Mouse (Mus musculus) intestine, embryonic 16.5 days (tissue): ENCODE measurements around the gene Ctla4. TPM values are rescaled to one million over a fixed set of nuclear protein-coding genes. Genes with fewer than 3 reads are reported as not detected.

Source experiments
- ATAC-seq: fragments of 200-750 bp; cut with Nextera tagmentation; 2 replicates; pipeline ENCODE4 v1.8.0; 2017; ENCODE audit warnings: moderate TSS enrichment, moderate library complexity
- H3K27ac ChIP-seq: fragments of 300-500 bp; sonication (generic); 2 replicates; pipeline ENCODE4 v1.5.1; 2014; ENCODE audit warnings: mild to moderate bottlenecking, low read length
- H3K27me3 ChIP-seq: fragments of 300-500 bp; sonication (generic); replicated peaks from 2 replicates; pipeline ENCODE4 v1.6.1; 2014; ENCODE audit warnings: low read length, control low read depth, mixed read lengths; ENCODE audit not compliant: control insufficient read depth, insufficient read depth
- H3K36me3 ChIP-seq: fragments of 300-500 bp; sonication (generic); 2 replicates; pipeline ENCODE4 v1.6.1; 2014; ENCODE audit warnings: low read length, control low read depth; ENCODE audit not compliant: control insufficient read depth, insufficient read depth
- H3K4me1 ChIP-seq: fragments of 300-500 bp; sonication (generic); 2 replicates; pipeline ENCODE4 v1.6.1; 2014; ENCODE audit warnings: low read length, control low read depth, mixed read lengths; ENCODE audit not compliant: control insufficient read depth, insufficient read depth
- H3K4me2 ChIP-seq: fragments of 300-500 bp; sonication (generic); 2 replicates; pipeline ENCODE4 v1.6.1; 2014; ENCODE audit warnings: low read depth, low read length, control low read depth
- H3K4me3 ChIP-seq: fragments of 300-500 bp; sonication (generic); 2 replicates; pipeline ENCODE4 v1.5.1; 2014; ENCODE audit warnings: mild to moderate bottlenecking, low read length
- H3K9ac ChIP-seq: fragments of 300-500 bp; sonication (generic); 2 replicates; pipeline ENCODE4 v1.6.1; 2014; ENCODE audit warnings: low read depth, low read length
- H3K9me3 ChIP-seq: fragments of 300-500 bp; sonication (generic); 2 replicates; pipeline ENCODE4 v1.6.1; 2016; ENCODE audit warnings: low read length, control low read depth; ENCODE audit not compliant: control insufficient read depth
- WGBS: fragments of 180-500 bp; shearing (Covaris S2); extraction: QIAGEN DNeasy Blood & Tissue Kit; methylation state at CpG from one replicate; pipeline ENCODE4 v1.1.7; 2014; 5-methylcytosine and 5-hydroxymethylcytosine counted together
- polyA plus RNA-seq: library from polyadenylated mRNA; unstranded; fragments of >200 nt; fragmentation: Nextera tagmentation; extraction: Ambion mirVana; gene quantifications from 2 replicates; pipeline ENCODE4 v1.2.1, GENCODE M21; 2015

Gene Ctla4
- polyA plus RNA-seq, 1 experiment from 2014 or later = not detected

- Histone ChIP-seq H3K4me3 (no peak overlapping the region), H3K9ac (no peak overlapping the region), H3K27ac (0 out of 2 replicates have a peak overlapping the region, but pooled peaks have one; percentile 4), H3K9me3 (no peaks in the 10 kb centered on the region), H3K27me3 (no peaks in the 10 kb centered on the region), H3K4me1 (peaks cover 4% of the 10 kb centered on the region; the same call in 1 of the 2 replicates), H3K4me2 (no peak overlapping the region), H3K36me3 (no peaks in the 10 kb centered on the region)
- ATAC-seq = peak; percentile 54
- WGBS = 35% methylated on average over 13 of the region's 13 CpGs
Observed at GRCm38 (mm10) chr1:60862951-60863461, 23.8 kb upstream of the Ctla4 start.

DNA sequence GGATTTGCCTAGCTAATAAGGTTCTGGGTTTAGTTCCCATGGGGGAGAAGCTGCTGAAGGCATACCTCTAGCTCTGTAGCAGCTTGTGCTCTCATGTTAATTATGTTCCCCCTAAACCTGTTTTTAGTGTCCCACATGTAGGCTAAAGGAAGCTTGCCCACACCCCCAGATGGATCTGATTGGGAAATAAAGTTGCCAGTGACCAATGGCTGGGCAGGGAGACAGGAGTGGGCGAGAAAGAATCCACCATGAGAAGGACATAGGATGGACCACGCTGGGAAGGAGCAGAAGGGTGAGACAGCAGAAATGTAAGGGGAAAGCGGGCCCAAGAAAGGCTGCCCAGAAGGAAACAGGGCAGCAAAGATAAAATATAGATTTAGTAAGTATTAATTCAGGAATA, 23.1 kb upstream of the Ctla4 start:
- H3K27ac ChIP-seq = no peak overlapping the region
- H3K36me3 ChIP-seq = no peaks in the 10 kb centered on the region
- ATAC-seq = no peak
- H3K27me3 ChIP-seq = no peaks in the 10 kb centered on the region
- no peak overlapping the region for H3K4me3 ChIP-seq
- 77% methylated on average over 3 of the region's 3 CpGs for WGBS
- peaks cover 4% of the 10 kb centered on the region; the same call in 1 of the 2 replicates for H3K4me1 ChIP-seq
- H3K9me3 ChIP-seq = no peaks in the 10 kb centered on the region
- H3K4me2 ChIP-seq = no peak overlapping the region
- H3K9ac ChIP-seq = no peak overlapping the region

DNA sequence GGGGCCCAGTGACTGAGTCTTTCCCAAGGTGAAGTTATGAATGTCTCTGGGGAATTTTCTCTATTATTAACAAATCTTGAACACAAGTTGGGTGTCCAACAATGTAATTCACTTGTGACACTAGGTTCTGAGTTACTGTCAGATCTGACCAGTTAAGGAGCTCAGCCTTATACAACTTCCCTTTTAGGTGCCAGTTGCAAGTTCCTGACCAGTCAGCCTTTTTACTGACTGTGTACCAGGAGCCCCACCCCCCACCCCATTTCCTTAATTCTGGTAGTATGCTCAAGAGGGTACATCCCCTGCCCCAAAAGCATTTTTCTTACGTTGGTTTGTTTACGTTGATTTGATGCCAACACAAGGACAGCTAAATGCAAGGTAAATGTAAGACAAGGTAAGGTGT, 21.6 kb upstream of the Ctla4 start:
- 79% methylated on average over 2 of the region's 2 CpGs for WGBS
- ATAC-seq = no peak
- Histone ChIP-seq H3K4me1 (peaks cover 4% of the 10 kb centered on the region; the same call in 1 of the 2 replicates), H3K36me3 (no peaks in the 10 kb centered on the region), H3K4me3 (no peak overlapping the region), H3K27me3 (no peaks in the 10 kb centered on the region), H3K9ac (no peak overlapping the region), H3K9me3 (no peaks in the 10 kb centered on the region), H3K27ac (no peak overlapping the region), H3K4me2 (no peak overlapping the region)

DNA sequence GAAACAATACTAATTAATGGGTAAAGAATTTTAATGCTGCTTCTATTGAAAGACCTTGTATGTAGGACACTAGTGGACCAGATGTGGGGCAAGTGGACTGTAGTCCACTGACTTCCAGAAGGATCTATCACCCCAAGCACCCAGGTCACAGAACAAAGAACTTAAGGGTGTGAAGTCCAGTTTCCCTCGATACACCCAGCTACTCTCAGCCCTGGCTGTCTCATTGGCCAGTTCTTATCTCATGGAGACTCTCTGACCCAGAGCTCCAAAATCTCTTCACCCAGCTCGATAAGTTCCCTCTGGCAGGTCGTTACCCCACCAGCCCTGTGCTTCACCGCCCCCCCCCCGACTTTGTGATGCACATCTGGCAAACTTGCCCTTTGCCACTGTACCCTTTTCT, 20.8 kb upstream of the Ctla4 start:
- Histone ChIP-seq H3K4me1 (peaks cover 4% of the 10 kb centered on the region; the same call in 1 of the 2 replicates), H3K36me3 (no peaks in the 10 kb centered on the region), H3K4me2 (no peak overlapping the region), H3K9me3 (no peaks in the 10 kb centered on the region), H3K4me3 (no peak overlapping the region), H3K27me3 (no peaks in the 10 kb centered on the region), H3K27ac (no peak overlapping the region), H3K9ac (no peak overlapping the region)
- WGBS = 75% methylated on average over 5 of the region's 5 CpGs
- no peak for ATAC-seq

DNA sequence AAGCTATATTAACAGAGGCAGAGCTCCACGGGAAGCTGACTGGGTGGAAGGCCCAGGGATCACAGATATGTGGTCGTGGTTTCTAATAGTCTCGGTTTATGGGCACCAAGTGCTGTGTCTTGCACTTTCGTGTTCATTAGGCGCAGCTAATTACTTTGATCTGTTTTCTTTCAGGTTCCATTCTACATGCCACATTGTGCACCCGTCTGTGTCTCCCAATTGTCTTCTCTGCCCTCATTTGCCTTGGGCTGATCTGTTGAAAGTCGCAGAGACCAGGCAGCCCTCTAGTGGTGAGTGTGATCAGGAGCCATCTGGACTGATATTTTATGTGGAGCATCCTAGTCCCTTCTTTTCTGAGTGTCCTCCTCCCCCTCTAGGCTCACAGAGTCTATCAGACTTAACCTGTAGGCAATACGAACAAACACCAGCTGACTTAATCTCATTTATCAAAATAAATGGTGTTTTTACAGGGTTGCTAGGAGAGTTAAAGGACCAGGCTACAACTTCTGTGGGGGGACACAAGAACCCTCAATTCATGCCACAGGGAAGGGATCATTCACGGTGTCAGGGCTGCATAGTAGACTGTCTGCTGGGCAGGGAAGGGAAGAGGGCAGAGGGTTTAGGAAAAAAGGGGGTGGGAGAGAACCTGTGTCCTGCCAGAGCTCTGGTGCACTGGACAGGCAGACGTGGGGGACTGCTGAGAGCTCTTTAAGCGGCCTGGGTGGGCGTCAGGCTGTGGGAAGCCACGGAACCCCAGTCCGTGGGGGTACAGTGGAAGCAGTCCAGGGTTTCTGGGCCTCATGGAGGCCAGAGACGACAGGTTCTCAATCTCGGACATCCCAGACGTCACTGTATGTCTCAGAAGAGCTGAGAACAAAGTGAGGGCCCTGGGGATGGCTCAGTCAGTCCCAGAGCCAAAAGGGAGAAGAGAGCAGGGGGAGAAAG, 18.2 kb upstream of the Ctla4 start:
- H3K4me1 ChIP-seq = no peaks in the 10 kb centered on the region
- H3K36me3 ChIP-seq = no peaks in the 10 kb centered on the region
- no peaks in the 10 kb centered on the region for H3K27me3 ChIP-seq
- 75% methylated on average over 17 of the region's 17 CpGs for WGBS
- no peak overlapping the region for H3K4me3 ChIP-seq
- no peak overlapping the region for H3K9ac ChIP-seq
- no peak overlapping the region for H3K4me2 ChIP-seq
- ATAC-seq = no peak
- no peaks in the 10 kb centered on the region for H3K9me3 ChIP-seq
- H3K27ac ChIP-seq = no peak overlapping the region

- H3K27ac ChIP-seq = no peak overlapping the region
- no peaks in the 10 kb centered on the region for H3K27me3 ChIP-seq
- H3K4me1 ChIP-seq = no peaks in the 10 kb centered on the region
- no peaks in the 10 kb centered on the region for H3K9me3 ChIP-seq
- WGBS = 55% methylated on average over 3 of the region's 3 CpGs
- no peak overlapping the region for H3K4me2 ChIP-seq
- H3K9ac ChIP-seq = no peak overlapping the region
- H3K36me3 ChIP-seq = no peaks in the 10 kb centered on the region
- H3K4me3 ChIP-seq = no peak overlapping the region
- ATAC-seq = no peak
Observed at GRCm38 (mm10) chr1:60875267-60875666, 11.5 kb upstream of the Ctla4 start.

DNA sequence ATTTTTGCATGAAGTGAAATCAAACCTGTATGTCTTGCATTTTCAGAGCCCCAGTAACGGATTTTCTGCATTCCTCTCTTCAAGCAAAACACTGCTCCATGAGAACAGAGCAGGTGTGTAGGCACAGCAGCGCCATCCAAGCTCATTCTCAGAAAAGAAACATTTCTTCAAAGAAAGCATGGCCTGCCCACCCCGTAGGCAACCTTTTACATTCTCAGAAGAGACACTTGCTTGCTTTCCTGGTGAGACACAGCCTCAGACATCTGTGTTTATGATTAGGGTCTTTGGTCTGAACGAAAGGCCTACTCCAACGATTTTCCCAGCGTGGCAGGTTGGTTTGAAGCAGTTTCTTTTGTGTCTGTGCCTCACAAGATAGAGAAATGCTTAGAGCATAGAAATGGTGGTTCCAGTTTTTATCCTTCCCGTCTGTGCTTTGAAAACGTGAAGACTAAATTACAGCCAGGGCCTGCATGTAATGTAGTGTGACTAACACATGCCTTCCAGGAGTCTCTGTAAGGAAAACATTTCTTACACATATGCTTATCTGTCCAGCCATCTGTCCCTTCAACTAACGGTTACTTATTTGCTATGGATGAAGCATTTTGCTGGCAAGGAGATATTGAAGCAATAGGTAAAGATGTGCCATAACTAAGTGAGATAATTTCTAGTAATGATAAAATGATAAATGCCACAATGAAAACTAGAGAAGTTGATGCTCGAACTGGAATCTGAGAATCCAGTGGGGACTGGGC, 6.5 kb upstream of the Ctla4 start:
- no peak overlapping the region for H3K4me2 ChIP-seq
- H3K9me3 ChIP-seq = no peaks in the 10 kb centered on the region
- no peak overlapping the region for H3K4me3 ChIP-seq
- ATAC-seq = no peak
- 73% methylated on average over 10 of the region's 10 CpGs for WGBS
- H3K27me3 ChIP-seq = no peaks in the 10 kb centered on the region
- H3K27ac ChIP-seq = no peak overlapping the region
- H3K4me1 ChIP-seq = no peaks in the 10 kb centered on the region
- H3K9ac ChIP-seq = no peak overlapping the region
- no peaks in the 10 kb centered on the region for H3K36me3 ChIP-seq

DNA sequence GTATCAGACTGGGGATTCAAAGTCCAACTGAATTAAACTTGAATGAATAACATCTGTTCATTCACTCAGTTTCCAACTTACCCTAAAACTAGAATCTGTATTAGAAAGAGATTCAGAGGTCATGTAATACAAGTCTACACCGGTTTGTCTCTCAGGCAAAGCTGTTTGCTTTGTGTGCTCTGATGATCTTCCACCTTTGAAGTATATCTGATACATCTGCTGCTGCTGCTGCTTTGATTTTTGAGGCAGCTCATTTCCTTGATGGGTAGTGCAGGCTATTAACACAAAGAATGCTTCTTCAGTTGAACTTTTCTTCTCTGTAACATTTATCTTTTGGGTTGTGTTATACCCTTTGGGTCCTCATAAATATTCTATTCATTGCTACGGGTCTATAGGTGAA, 4.0 kb upstream of the Ctla4 start:
- H3K4me1 ChIP-seq = no peaks in the 10 kb centered on the region
- WGBS = 63% methylated on average over 2 of the region's 2 CpGs
- ATAC-seq = no peak
- H3K27ac ChIP-seq = no peak overlapping the region
- H3K4me3 ChIP-seq = no peak overlapping the region
- no peaks in the 10 kb centered on the region for H3K36me3 ChIP-seq
- H3K9ac ChIP-seq = no peak overlapping the region
- no peak overlapping the region for H3K4me2 ChIP-seq
- no peaks in the 10 kb centered on the region for H3K9me3 ChIP-seq
- H3K27me3 ChIP-seq = no peaks in the 10 kb centered on the region

DNA sequence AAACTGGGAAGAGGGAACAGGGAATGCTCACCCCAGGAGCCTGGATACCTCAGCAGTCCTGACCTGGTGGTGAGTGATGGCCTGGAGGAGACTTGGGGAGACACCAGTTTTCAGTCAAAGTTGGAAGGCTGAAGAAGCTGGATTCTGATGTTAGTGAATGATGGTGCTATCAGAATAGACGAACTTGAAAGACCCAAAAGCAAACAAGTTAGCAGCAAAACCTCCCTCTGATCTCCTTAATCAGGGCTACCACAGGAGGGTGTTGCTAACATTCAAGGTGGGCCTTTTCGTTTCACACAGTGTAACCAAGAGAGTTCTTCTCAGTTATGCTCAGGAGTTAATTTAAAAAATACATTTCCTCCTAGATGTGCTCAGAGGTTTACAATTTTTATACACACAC, 3.5 kb upstream of the Ctla4 start:
- H3K4me2 ChIP-seq = no peak overlapping the region
- no peak overlapping the region for H3K27ac ChIP-seq
- WGBS = 71% methylated on average over 2 of the region's 2 CpGs
- H3K4me1 ChIP-seq = no peaks in the 10 kb centered on the region
- no peaks in the 10 kb centered on the region for H3K9me3 ChIP-seq
- H3K9ac ChIP-seq = no peak overlapping the region
- H3K4me3 ChIP-seq = no peak overlapping the region
- H3K27me3 ChIP-seq = no peaks in the 10 kb centered on the region
- ATAC-seq = no peak
- no peaks in the 10 kb centered on the region for H3K36me3 ChIP-seq
